Mouse (Mus musculus): Measurements from ENCODE around the gene Pfkfb3.

GRCm38 (mm10) chr2:11464661-11465099 lies 89.2 kb downstream of the Pfkfb3 start:
- TF ChIP-seq CHD2 (IDR thresholded peaks at IDR 0.05; ENCODE audit: low read depth, low read length), result no peak
- no peak for TF ChIP-seq ZNF384 (IDR thresholded peaks at IDR 0.05; ENCODE audit: low read depth, low read length)
